Mouse (Mus musculus): ENCODE measurements around the gene Zfp51.
"Not testable (repeated sequence)": the region's sequence is repeated elsewhere in the genome, so short reads cannot be mapped to it uniquely, and the experiment has no call there.

GRCm38 (mm10) chr17:21475290-21475689 is 25.1 kb downstream of the Zfp51 start:
- TF ChIP-seq CTCF, EP300 (IDR thresholded peaks at IDR 0.05; ENCODE audit: low read depth): not testable (repeated sequence)

All from heart, postnatal 0 days (tissue).